Mouse (Mus musculus): ENCODE data around the gene Ropn1l.

DNA sequence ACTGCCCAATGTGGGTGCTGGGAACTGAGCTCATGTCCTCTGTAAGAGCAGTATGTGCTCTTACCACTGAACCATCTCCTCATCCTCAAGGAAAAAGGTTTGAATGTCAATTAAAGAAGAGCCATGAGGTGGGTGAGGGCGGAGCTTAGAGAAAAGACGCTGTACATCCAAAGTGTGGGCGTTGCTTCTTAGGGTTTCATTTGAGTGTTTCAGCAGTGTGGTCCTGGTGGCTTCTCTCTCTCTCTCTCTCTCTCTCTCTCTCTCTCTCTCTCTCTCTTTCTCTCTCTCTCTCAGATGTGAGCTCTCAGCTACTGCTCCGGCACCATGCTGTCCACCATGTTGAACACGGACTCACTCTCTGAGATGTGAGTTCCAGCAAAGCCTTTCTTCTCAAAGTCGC, 39.9 kb downstream of the Ropn1l start:
- TF ChIP-seq CTCF (IDR thresholded peaks at IDR 0.05; ENCODE audit: low read depth, low read length) (no peak), TAL1 (conservative IDR thresholded peaks at IDR 0.05; ENCODE audit: low read depth, low read length) (no peak), GATA1 (IDR thresholded peaks at IDR 0.05; ENCODE audit: borderline replicate concordance, low read length) (no peak), POLR2AphosphoS5 (IDR thresholded peaks at IDR 0.05; ENCODE audit: insufficient replicate concordance, low read depth, low read length) (no peak)

Data from G1E (cell line).